9 mouse cellular contexts compared by ENCODE assay signal in genomic region chr6:85154861-85155528, GRCm38 (mm10). TPM values are rescaled to one million over a fixed set of nuclear protein-coding genes. Genes with fewer than 3 reads are reported as not detected.
DNase-seq lines count a peak whose midpoint lies in the region; ATAC-seq and TF ChIP-seq lines count a peak whose summit lies in the region.
"Had no signal": no experiment of that assay in that cellular context is flagged by ENCODE, and none has a peak within 500 bp of the region (broad histone marks: within the 10 kb centered on the region; RNA-seq: fewer than 3 reads in every experiment).

No protein-coding gene starts in this region.

- no peak for TF ChIP-seq POLR2A in brain, embryonic 14.5 days (IDR thresholded peaks at IDR 0.05; ENCODE audit: borderline replicate concordance, extremely low read depth, insufficient read depth, insufficient read length, poor library complexity, severe bottlenecking)

- no peaks in the 10 kb centered on the region for H3K4me1 ChIP-seq in intestine, embryonic 14.5 days (replicated peaks; ENCODE audit: control insufficient read depth, insufficient read depth, low read length)
- H3K4me1 ChIP-seq in liver, embryonic 14.5 days (replicated peaks; ENCODE audit: control insufficient read depth in 2 of 2, insufficient read depth in 2 of 2, low read length in 1 of 2): 0 out of 4 replicates have a peak, but pooled peaks cover 0 to 2% of the 10 kb centered on the region in 2 experiments
- H3K4me1 ChIP-seq in neural tube, embryonic 11.5 days (ENCODE audit: control insufficient read depth, insufficient read depth, low read length): no peaks in the 10 kb centered on the region

- peak; percentile 64; the same call in 1 of the 2 replicates for ATAC-seq in intestine, embryonic 14.5 days (replicated peaks; ENCODE audit: low FRiP score, low TSS enrichment, low read depth)
- no peak for ATAC-seq in liver, embryonic 14.5 days (ENCODE audit: insufficient read depth)
- peak; percentile 48 for ATAC-seq in neural tube, embryonic 11.5 days (ENCODE audit: insufficient read depth, low FRiP score, low TSS enrichment)

- peak overlapping the region; percentile 56 for H3K9ac ChIP-seq in intestine, embryonic 14.5 days (ENCODE audit: low read length)
- no peak overlapping the region for H3K9ac ChIP-seq in liver, embryonic 14.5 days (replicated peaks)
- H3K9ac ChIP-seq in neural tube, embryonic 11.5 days (ENCODE audit: low read length): peak overlapping the region; percentile 80

- peak; percentile 75 for TF ChIP-seq CTCF in layer of hippocampus, adult 2 months (conservative IDR thresholded peaks at IDR 0.05)
- peak; percentile 69 for TF ChIP-seq CTCF in brain, embryonic 14.5 days (IDR thresholded peaks at IDR 0.05; ENCODE audit: borderline replicate concordance, extremely low read depth, insufficient read depth, insufficient read length)
- TF ChIP-seq CTCF in liver, embryonic 14.5 days (IDR thresholded peaks at IDR 0.05; ENCODE audit: low read depth): peak; percentile 44

- TF ChIP-seq EP300 in liver, embryonic 14.5 days (IDR thresholded peaks at IDR 0.05; ENCODE audit: low read depth): no peak

- no peak for DNase-seq in layer of hippocampus, adult 2 months (ENCODE audit: low spot score in 2 of 2)
- no peak for DNase-seq in layer of hippocampus, postnatal 36 days
- peak; percentile 71 for DNase-seq in brain, embryonic 14.5 days (ENCODE audit: low read depth)
- peak; percentile 27 for DNase-seq in gastrocnemius, postnatal 25 days
- peak; percentile 84 for DNase-seq in intestine, embryonic 14.5 days (ENCODE audit: low spot score)
- DNase-seq in liver, embryonic 14.5 days (ENCODE audit: low read depth in 3 of 3, low spot score in 3 of 3): no peak
- peak; percentile 74 for DNase-seq in neural tube, embryonic 11.5 days (ENCODE audit: low spot score)
- no peak for DNase-seq in spleen, postnatal 36 days (ENCODE audit: low spot score in 2 of 2)

- 2% methylated on average over 34 of the region's 34 CpGs for WGBS in intestine, embryonic 14.5 days
- WGBS in liver, embryonic 14.5 days (ENCODE audit: insufficient replicate concordance): 3% methylated on average over 34 of the region's 34 CpGs
- 1% methylated on average over 34 of the region's 34 CpGs for WGBS in neural tube, embryonic 11.5 days

- H3K4me2 ChIP-seq in intestine, embryonic 14.5 days (ENCODE audit: low read length): peak overlapping the region; percentile 85
- H3K4me2 ChIP-seq in liver, embryonic 14.5 days (ENCODE audit: low read depth): peak overlapping the region; percentile 60
- H3K4me2 ChIP-seq in neural tube, embryonic 11.5 days (ENCODE audit: low read depth): peak overlapping the region; percentile 83

- peak overlapping the region; percentile 43 for H3K4me3 ChIP-seq in layer of hippocampus, adult 2 months
- peak overlapping the region; percentile 48 for H3K4me3 ChIP-seq in intestine, embryonic 14.5 days (ENCODE audit: low read depth, low read length)
- peak overlapping the region; percentile 29 to 36 for H3K4me3 ChIP-seq in liver, embryonic 14.5 days (ENCODE audit: insufficient read depth in 1 of 2, low read depth in 2 of 2, low read length in 2 of 2)
- peak overlapping the region; percentile 39 for H3K4me3 ChIP-seq in neural tube, embryonic 11.5 days (ENCODE audit: low read depth, low read length)

- H3K27me3 ChIP-seq in intestine, embryonic 14.5 days (replicated peaks; ENCODE audit: control insufficient read depth, insufficient read depth, low read length): no peaks in the 10 kb centered on the region
- H3K27me3 ChIP-seq in liver, embryonic 14.5 days (ENCODE audit: control insufficient read depth, insufficient read depth, low read length): no peaks in the 10 kb centered on the region; the same call in 1 of the 2 replicates
- no peaks in the 10 kb centered on the region for H3K27me3 ChIP-seq in neural tube, embryonic 11.5 days (ENCODE audit: control insufficient read depth, insufficient read depth, low read length)

- no peaks in the 10 kb centered on the region for H3K36me3 ChIP-seq in intestine, embryonic 14.5 days (ENCODE audit: control insufficient read depth, insufficient read depth, low read length)
- H3K36me3 ChIP-seq in liver, embryonic 14.5 days (replicated peaks; ENCODE audit: control insufficient read depth, insufficient read depth, low read depth): no peaks in the 10 kb centered on the region
- no peaks in the 10 kb centered on the region for H3K36me3 ChIP-seq in neural tube, embryonic 11.5 days (ENCODE audit: control insufficient read depth, insufficient read depth, low read length)

- no peaks in the 10 kb centered on the region for H3K9me3 ChIP-seq in intestine, embryonic 14.5 days (ENCODE audit: control insufficient read depth, low read length)
- no peaks in the 10 kb centered on the region for H3K9me3 ChIP-seq in liver, embryonic 14.5 days (ENCODE audit: control insufficient read depth, low read length)
- no peaks in the 10 kb centered on the region for H3K9me3 ChIP-seq in neural tube, embryonic 11.5 days (ENCODE audit: control insufficient read depth, low read length)

- H3K27ac ChIP-seq in layer of hippocampus, adult 2 months: no peak overlapping the region
- no peak overlapping the region for H3K27ac ChIP-seq in intestine, embryonic 14.5 days (ENCODE audit: low read depth)
- no peak overlapping the region for H3K27ac ChIP-seq in liver, embryonic 14.5 days
- no peak overlapping the region for H3K27ac ChIP-seq in neural tube, embryonic 11.5 days (ENCODE audit: low read depth, low read length)

RNA-seq across cellular contexts. Expression of gene Spr, which starts 17.4 kb away (rescaled TPM):
- total RNA-seq in layer of hippocampus, adult 2 months (2021): 10 to 100 TPM; 44.5 to 48.2 TPM
- total RNA-seq in layer of hippocampus, postnatal 36 days (2021): 10 to 100 TPM; 48.7 to 52.6 TPM
- 8.0 and 10.5 TPM in 2 replicates for polyA plus RNA-seq in brain, embryonic 14.5 days (2012; rRNA removed)
- 10 to 100 TPM; 44.9 to 50.4 TPM for total RNA-seq in gastrocnemius, postnatal 25 days (2021)
- polyA plus RNA-seq in intestine, embryonic 14.5 days (2014; fragmentation: Nextera tagmentation; extraction: Ambion mirVana): 102 and 107 TPM in 2 replicates
- polyA plus RNA-seq in liver, embryonic 14.5 days (2012; rRNA removed): 7.6 and 7.9 TPM in 2 replicates
- polyA plus RNA-seq in liver, embryonic 14.5 days (2014; fragmentation: Nextera tagmentation; extraction: Ambion mirVana): 32.9 and 35.6 TPM in 2 replicates
- 46.8 and 52.4 TPM in 2 replicates for polyA plus RNA-seq in neural tube, embryonic 11.5 days (2014; fragmentation: Nextera tagmentation; extraction: Ambion mirVana)

RNA-seq across cellular contexts. Expression of gene Emx1, which starts 32.2 kb away (rescaled TPM):
- total RNA-seq in layer of hippocampus, adult 2 months (2021): 10 to 100 TPM; 15.9 to 20.2 TPM
- 10 to 100 TPM; 17.6 to 19.3 TPM for total RNA-seq in layer of hippocampus, postnatal 36 days (2021)
- polyA plus RNA-seq in brain, embryonic 14.5 days (2012; rRNA removed): 13.9 and 69.3 TPM in 2 replicates
- not detected for total RNA-seq in gastrocnemius, postnatal 25 days (2021)
- polyA plus RNA-seq in intestine, embryonic 14.5 days (2014; fragmentation: Nextera tagmentation; extraction: Ambion mirVana): 0.11 TPM in 1 of 2 replicates, not detected in the other
- 0.03 and 0.12 TPM in 2 replicates for polyA plus RNA-seq in liver, embryonic 14.5 days (2012; rRNA removed)
- not detected in 2 replicates for polyA plus RNA-seq in liver, embryonic 14.5 days (2014; fragmentation: Nextera tagmentation; extraction: Ambion mirVana)
- not detected in 2 replicates for polyA plus RNA-seq in neural tube, embryonic 11.5 days (2014; fragmentation: Nextera tagmentation; extraction: Ambion mirVana)
- polyA plus RNA-seq: spleen, adult 2 months had no signal

Comparison
In these comparisons a context has a peak if more than half of its experiments do, and no peak if none do; other contexts are left out.
1. DNase-seq: peak in brain, embryonic 14.5 days (single experiment), gastrocnemius, postnatal 25 days (single experiment), intestine, embryonic 14.5 days (single experiment) and neural tube, embryonic 11.5 days (single experiment); none in layer of hippocampus, adult 2 months (0 of 2), layer of hippocampus, postnatal 36 days (0 of 2), liver, embryonic 14.5 days (0 of 3) and spleen, postnatal 36 days (0 of 2).
2. RNA of gene Emx1, which starts 32.2 kb away (polyA plus RNA-seq): 13.9 to 69.3 TPM in brain, embryonic 14.5 days; not detected in neural tube, embryonic 11.5 days, 0.03 to 0.12 TPM in liver, embryonic 14.5 days and 0.11 TPM in intestine, embryonic 14.5 days; every median in the first group is over 10 times any median in the second.
3. Peak in every context shown above with its lines, with median percentiles within 50 percentile points of each other: H3K4me3 ChIP-seq, CTCF ChIP-seq and H3K4me2 ChIP-seq.